10 mouse cellular contexts compared by ENCODE assay signal in genomic region chr1:169934005-169934725, GRCm38 (mm10). TPM values are rescaled to one million over a fixed set of nuclear protein-coding genes. Genes with fewer than 3 reads are reported as not detected.
A peak's percentile ranks its signal among the peaks of the same experiment; 100 is the strongest.
DNase-seq lines count a peak whose midpoint lies in the region; ATAC-seq lines count a peak whose summit lies in the region.
"Had no signal": no experiment of that assay in that cellular context is flagged by ENCODE, and none has a peak within 500 bp of the region (broad histone marks: within the 10 kb centered on the region; RNA-seq: fewer than 3 reads in every experiment).

No protein-coding gene starts in this region.

- WGBS in heart, embryonic 16.5 days = 37% methylated on average over 16 of the region's 16 CpGs

- no peaks in the 10 kb centered on the region for H3K27me3 ChIP-seq in heart, embryonic 16.5 days (ENCODE audit: control insufficient read depth, insufficient read depth, low read length)
- H3K27me3 ChIP-seq: liver, embryonic 13.5 days had no signal

- no peaks in the 10 kb centered on the region for H3K36me3 ChIP-seq in heart, embryonic 16.5 days (ENCODE audit: control insufficient read depth, insufficient read depth)
- H3K36me3 ChIP-seq: G1E; liver, embryonic 13.5 days had no signal

- no peak overlapping the region for H3K27ac ChIP-seq in heart, embryonic 16.5 days (ENCODE audit: low read length)
- H3K27ac ChIP-seq: liver, embryonic 13.5 days had no signal

- H3K9ac ChIP-seq in heart, embryonic 16.5 days (ENCODE audit: low read length) = peak overlapping the region; percentile 49; the same call in 1 of the 2 replicates
- H3K9ac ChIP-seq: liver, embryonic 13.5 days had no signal

- peak overlapping the region; percentile 42 for H3K4me3 ChIP-seq in heart, embryonic 16.5 days (ENCODE audit: low read length)
- H3K4me3 ChIP-seq: liver, embryonic 13.5 days had no signal

- no peaks in the 10 kb centered on the region for H3K9me3 ChIP-seq in heart, embryonic 16.5 days (replicated peaks; ENCODE audit: control insufficient read depth, low read length)
- H3K9me3 ChIP-seq: G1E; liver, embryonic 13.5 days had no signal

- 0 out of 2 replicates have a peak, but pooled peaks have one; percentile 23 for ATAC-seq in heart, embryonic 16.5 days (replicated peaks; ENCODE audit: extremely low read depth, insufficient read depth, low FRiP score)

- DNase-seq in gastrocnemius, adult 18-20 months (ENCODE audit: low spot score) = peak; percentile 55
- no peak for DNase-seq in gastrocnemius, adult 8-10 months (ENCODE audit: low spot score in 2 of 2)
- peak; percentile 74 for DNase-seq in adipocyte (ENCODE audit: low spot score)
- peak; percentile 53 for DNase-seq in embryo, embryonic 9.5 days (ENCODE audit: extremely low spot score)
- peak; percentile 46 to 76 for DNase-seq in kidney, postnatal 36 days
- DNase-seq in lung, postnatal 14 days = peak; percentile 69
- peak; percentile 50 for DNase-seq in right cerebral cortex, postnatal 25 days
- DNase-seq: liver, embryonic 13.5 days had no signal

- peak overlapping the region; percentile 63 for H3K4me2 ChIP-seq in heart, embryonic 16.5 days (ENCODE audit: low read depth, low read length)
- H3K4me2 ChIP-seq: liver, embryonic 13.5 days had no signal

- peaks cover 3% of the 10 kb centered on the region; the same call in 1 of the 2 replicates for H3K4me1 ChIP-seq in heart, embryonic 16.5 days (ENCODE audit: control insufficient read depth, insufficient read depth, low read length)
- H3K4me1 ChIP-seq: liver, embryonic 13.5 days had no signal

RNA-seq across cellular contexts. Expression of gene Ccdc190, which starts 5.7 kb away (rescaled TPM):
- total RNA-seq in gastrocnemius, adult 18-20 months (2021) = not detected
- under 1 TPM in 1 of 4 experiments, not detected in 3; 0.16 TPM for total RNA-seq in gastrocnemius, adult 8-10 months (2022)
- polyA plus RNA-seq in heart, embryonic 16.5 days (2015; fragmentation: Nextera tagmentation; extraction: Ambion mirVana) = 0.13 TPM in 1 of 2 replicates, not detected in the other
- total RNA-seq: G1E had no signal
- polyA plus RNA-seq: G1E; liver, embryonic 13.5 days had no signal

RNA-seq across cellular contexts. Expression of gene Hsd17b7, which starts 34.9 kb away (rescaled TPM):
- 10 to 100 TPM; 11.1 to 15.4 TPM for total RNA-seq in gastrocnemius, adult 18-20 months (2021)
- 10 to 100 TPM in 2 of 4 experiments, 1 to 10 TPM in 2; 8.9 to 15.5 (median 11.1) TPM for total RNA-seq in gastrocnemius, adult 8-10 months (2022)
- polyA plus RNA-seq in heart, embryonic 16.5 days (2015; fragmentation: Nextera tagmentation; extraction: Ambion mirVana) = 17.3 and 17.7 TPM in 2 replicates

Comparison
In these comparisons a context has a peak if more than half of its experiments do, and no peak if none do; other contexts are left out.
1. DNase-seq: peak in gastrocnemius, adult 18-20 months (single experiment), adipocyte (single experiment), embryo, embryonic 9.5 days (single experiment), kidney, postnatal 36 days (2 of 2), lung, postnatal 14 days (single experiment) and right cerebral cortex, postnatal 25 days (single experiment); none in gastrocnemius, adult 8-10 months (0 of 2).